Mouse (Mus musculus) activated CD4-positive, CD25-positive, alpha-beta regulatory T cell (primary cell): ENCODE data around the gene Phc1. TPM values are rescaled to one million over a fixed set of nuclear protein-coding genes. Genes with fewer than 3 reads are reported as not detected.

Experiments
- polyA plus RNA-seq, 2 experiments: library from polyadenylated mRNA; unstranded; fragments of 100-300 nt; shearing (Covaris generic); gene quantifications; one replicate each; pipeline ENCODE4 v1.2.1; 2017

Gene Phc1
- 10 to 100 TPM; 12.2 to 12.8 TPM for polyA plus RNA-seq

GRCm38 (mm10) chr6:122340349-122341000 lies at the start of gene Phc1:
Gene Phc1, minus strand, starts transcription at chr6:122340561.

DNA sequence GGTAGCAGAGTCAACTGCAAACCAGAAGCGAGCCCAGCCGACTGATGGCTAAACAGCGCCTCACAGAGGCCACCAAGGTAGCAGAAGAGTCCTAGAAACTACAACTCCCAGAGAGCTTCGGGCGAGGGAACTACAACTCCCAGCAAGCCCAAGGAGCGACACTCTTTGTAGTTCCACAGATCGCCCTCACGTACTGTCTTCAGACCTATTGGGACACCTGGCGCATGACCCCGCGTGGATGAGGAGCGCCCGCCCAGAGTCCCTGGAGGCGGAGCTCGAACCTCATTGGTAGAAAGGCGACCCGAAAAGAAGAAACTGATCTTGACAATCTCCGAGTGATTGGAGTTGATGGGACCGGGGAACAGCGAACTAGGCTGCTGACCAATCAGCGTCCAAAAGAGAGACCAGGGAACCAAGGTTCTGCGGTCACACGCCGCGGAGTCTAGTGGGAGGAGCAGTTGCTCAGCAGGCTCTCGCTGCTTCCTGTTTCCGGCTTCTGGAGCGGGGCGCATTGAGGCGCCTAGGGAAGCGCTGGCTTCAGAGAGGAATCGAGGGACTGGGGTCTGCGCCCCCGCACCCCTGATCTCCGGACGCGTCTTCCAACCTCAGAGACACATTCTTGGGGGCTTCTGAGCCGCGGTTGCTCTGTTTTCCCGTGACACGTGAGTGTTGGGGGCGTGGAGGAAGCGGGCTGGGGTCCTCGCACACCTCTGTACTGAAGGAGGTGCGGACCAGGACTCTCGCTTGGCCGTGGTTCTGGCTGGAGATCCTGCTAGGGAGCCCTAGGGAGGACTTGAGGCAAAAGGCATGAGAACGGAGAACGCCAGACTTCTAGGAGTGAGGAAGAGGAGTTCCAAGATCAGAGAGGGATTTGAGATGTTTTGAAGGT lies 31.6 kb downstream of the Phc1 start, which contains the start of gene M6pr:
Gene M6pr (plus strand): TSS at position 216 of the 889 bp plus-strand sequence.

DNA sequence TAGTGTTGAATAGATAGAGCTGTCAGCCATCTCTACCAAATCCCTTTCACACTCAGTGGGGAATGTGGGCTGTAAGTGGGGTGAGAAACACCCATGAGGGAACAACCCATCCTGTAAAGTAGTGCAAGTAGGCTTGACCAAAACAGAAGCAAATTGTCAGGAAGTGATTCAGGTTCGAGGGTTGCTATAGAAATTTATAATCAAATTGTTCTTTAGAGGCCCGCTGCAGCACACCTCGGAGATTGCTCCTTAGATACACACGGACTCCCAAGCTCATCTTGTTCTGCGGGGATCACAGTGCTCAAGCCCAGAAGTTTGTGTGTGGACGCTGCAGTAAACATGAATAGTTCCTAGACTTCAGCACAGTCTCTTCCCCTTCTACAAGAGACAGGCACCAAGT lies 57.6 kb downstream of the Phc1 start, which contains the start of gene Klrg1:
Gene Klrg1 (minus strand): TSS at position 101 of the 400 bp plus-strand sequence.

Other genes with a start within 250 kb of the Phc1 start
- gene Klrg1, start 57.7 kb downstream of the Phc1 start, polyA plus RNA-seq, result 100 to 1,000 TPM in 1 of 2 experiments, 10 to 100 TPM in 1; 17.3 to 308 TPM
- gene M6pr, start 31.8 kb downstream of the Phc1 start, polyA plus RNA-seq, result 100 to 1,000 TPM; 163 to 309 TPM
- gene Rimklb, start 158.2 kb upstream of the Phc1 start, polyA plus RNA-seq, result not detected
- under 1 TPM in 1 of 2 experiments, not detected in 1; 0.48 TPM for gene Mfap5, start 165.3 kb upstream of the Phc1 start, polyA plus RNA-seq
- gene Aicda, start 213.2 kb upstream of the Phc1 start, polyA plus RNA-seq, result under 1 TPM in 1 of 2 experiments, not detected in 1; 0.59 TPM